Mouse (Mus musculus) kidney, postnatal 36 days (tissue): Measurements from ENCODE around the gene Olfr854.

Experiments
- DNase-seq, 2 experiments: peaks; one replicate each; pipeline ENCODE4 v3.0.0; 2021 to 2022; ENCODE audit warnings: mixed read lengths in 2 of 2

Olfr854 gene

DNA sequence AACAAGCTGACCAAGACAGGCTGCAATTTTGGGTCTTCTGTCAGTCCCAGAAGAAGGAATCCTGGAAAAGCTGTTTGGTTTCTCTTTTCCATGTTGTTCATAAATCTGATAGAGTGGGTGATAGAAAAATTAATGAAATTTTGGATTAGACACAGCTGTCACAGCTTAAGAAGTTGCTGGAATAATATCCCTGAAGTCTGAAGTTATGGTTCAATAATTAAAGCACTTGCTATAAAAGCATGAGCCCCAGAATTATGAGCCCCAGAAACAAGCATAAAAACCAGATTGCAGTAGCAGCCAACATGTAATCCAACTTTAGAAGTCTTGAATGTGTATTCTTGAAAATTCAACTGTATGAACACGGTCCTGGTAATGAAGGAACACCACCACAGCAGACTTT, at the start of gene Olfr854:
TSS of gene Olfr854 (minus strand) at position 101 of the 400 bp plus-strand sequence.
- DNase-seq: no peak

DNA sequence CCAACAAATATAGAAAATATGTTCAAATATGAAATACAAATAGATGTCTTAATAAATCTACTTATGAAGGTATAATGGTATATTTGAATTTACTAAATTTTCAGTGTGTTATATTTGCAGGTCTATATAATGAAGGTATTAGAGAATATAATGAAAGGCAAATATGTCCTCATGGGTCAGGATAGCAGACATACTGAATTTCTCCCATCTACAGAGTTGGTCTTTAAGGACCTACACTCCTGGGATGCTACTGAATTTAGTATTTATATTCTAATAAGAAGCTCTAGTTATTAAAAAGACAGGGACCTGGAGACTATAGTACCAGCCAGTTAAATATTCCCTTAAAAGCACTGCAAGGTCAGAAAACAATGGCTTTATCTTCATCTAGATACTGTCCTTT, 15.1 kb upstream of the Olfr854 start, which contains the start of gene Olfr855:
TSS of gene Olfr855 (plus strand) at position 301 of the 400 bp plus-strand sequence.
- no peak for DNase-seq

DNA sequence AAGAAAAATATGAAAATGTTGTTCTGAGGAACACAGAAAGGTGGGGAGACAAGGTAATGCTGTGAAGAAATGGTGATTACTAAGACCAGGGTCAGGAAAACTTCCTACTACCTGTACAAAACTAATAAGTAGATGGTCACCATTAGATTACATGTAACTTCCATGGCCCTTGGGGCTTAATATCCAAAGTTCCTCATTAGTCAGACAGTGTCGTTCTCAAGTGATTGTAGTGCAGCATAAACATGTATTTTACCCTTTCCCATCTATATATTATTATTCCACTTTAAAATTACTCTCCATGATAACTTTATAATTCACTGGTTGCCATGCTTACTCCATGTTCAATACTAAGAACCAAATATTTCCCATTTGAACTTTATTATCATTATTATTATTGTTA, 26.2 kb downstream of the Olfr854 start, which contains the start of gene Olfr853:
TSS of gene Olfr853 (minus strand) at position 101 of the 400 bp plus-strand sequence.
- DNase-seq: no peak
